Mouse (Mus musculus) megakaryocyte progenitor cell, adult 5-6 weeks (primary cell): ENCODE measurements around the gene 1810046K07Rik. TPM values are rescaled to one million over a fixed set of nuclear protein-coding genes. Genes with fewer than 3 reads are reported as not detected.

ENCODE experiments used
- ATAC-seq: replicated peaks from 2 replicates; pipeline ENCODE4 v1.8.0; 2016; ENCODE audit warnings: mild to moderate bottlenecking, moderate TSS enrichment, inconsistent platforms; ENCODE audit not compliant: poor library complexity
- total RNA-seq, 2 experiments: library from RNA; stranded (forward) in 1 of 2; stranded (reverse) in 1 of 2; fragments of 157-497, 149-512 nt in 1 of 2; fragments of 200-1000 nt in 1 of 2; gene quantifications; 2 replicates each; pipeline versions ENCODE4 v1.2.3 to v1.2.4; 2015 to 2017

Gene 1810046K07Rik
- total RNA-seq (2015) (not detected in 2 replicates), total RNA-seq (2017) (0.24 TPM in 1 of 2 replicates, not detected in the other)

GRCm38 (mm10) chr9:51328731-51329130 lies at the start of gene 1810046K07Rik:
TSS of gene 1810046K07Rik (minus strand) at chr9:51328917.
- no peak for ATAC-seq

GRCm38 (mm10) chr9:51369560-51369959 lies 40.8 kb upstream of the 1810046K07Rik start:
- ATAC-seq: no peak

GRCm38 (mm10) chr9:51367124-51367523 lies 38.4 kb upstream of the 1810046K07Rik start:
- ATAC-seq: no peak

GRCm38 (mm10) chr9:51364059-51364458 lies 35.3 kb upstream of the 1810046K07Rik start:
- no peak for ATAC-seq

GRCm38 (mm10) chr9:51353511-51353910 lies 24.8 kb upstream of the 1810046K07Rik start:
- ATAC-seq: no peak

GRCm38 (mm10) chr9:51352896-51353295 lies 24.2 kb upstream of the 1810046K07Rik start:
- ATAC-seq: no peak

- ATAC-seq: no peak
These were observed 20.7 kb upstream of the 1810046K07Rik start for GRCm38 (mm10) chr9:51349422-51349821.

- ATAC-seq: no peak
These were observed 17.1 kb upstream of the 1810046K07Rik start for GRCm38 (mm10) chr9:51345768-51346167.

- peak; percentile 97 for ATAC-seq
These were observed 6.7 kb upstream of the 1810046K07Rik start for GRCm38 (mm10) chr9:51335294-51336010.

- ATAC-seq: no peak
These were observed 2.9 kb upstream of the 1810046K07Rik start for GRCm38 (mm10) chr9:51331449-51332238.

GRCm38 (mm10) chr9:51327555-51327903 lies 1.2 kb downstream of the 1810046K07Rik start:
- no peak for ATAC-seq

- ATAC-seq: no peak
These were observed 1.8 kb downstream of the 1810046K07Rik start for GRCm38 (mm10) chr9:51326619-51327554.

- peak; percentile 42 for ATAC-seq
These were observed 4.2 kb downstream of the 1810046K07Rik start for GRCm38 (mm10) chr9:51324406-51325065.

GRCm38 (mm10) chr9:51320096-51320495 lies 8.6 kb downstream of the 1810046K07Rik start:
- ATAC-seq: no peak

- ATAC-seq: no peak
These were observed 10.5 kb downstream of the 1810046K07Rik start for GRCm38 (mm10) chr9:51318246-51318645.

- no peak for ATAC-seq
These were observed 11.4 kb downstream of the 1810046K07Rik start for GRCm38 (mm10) chr9:51317322-51317721.

- peak; percentile 74 for ATAC-seq
These were observed 13.2 kb downstream of the 1810046K07Rik start for GRCm38 (mm10) chr9:51315402-51316063.

- ATAC-seq: no peak
These were observed 16.0 kb downstream of the 1810046K07Rik start for GRCm38 (mm10) chr9:51312554-51313317.

- peak; percentile 78 for ATAC-seq
These were observed 18.2 kb downstream of the 1810046K07Rik start for GRCm38 (mm10) chr9:51310515-51310914.
